21 mouse cellular contexts compared by ENCODE assay signal in genomic region chr2:149950641-149951040, GRCm38 (mm10).
DNase-seq lines count a peak whose midpoint lies in the region; TF ChIP-seq lines count a peak whose summit lies in the region.
"Had no signal": no experiment of that assay in that cellular context is flagged by ENCODE, and none has a peak within 500 bp of the region (broad histone marks: within the 10 kb centered on the region; RNA-seq: fewer than 3 reads in every experiment).

No protein-coding gene starts in this region.

- H3K4me3 ChIP-seq in testis, adult 2 months (ENCODE audit: control insufficient read depth, low read depth, low read length): peak overlapping the region; percentile 61
- H3K4me3 ChIP-seq in embryonic facial prominence, embryonic 10.5 days: no peak overlapping the region
- H3K4me3 ChIP-seq: embryonic facial prominence, embryonic 13.5 days; embryonic facial prominence, embryonic 15.5 days; erythroblast, embryonic 14.5 days; forebrain, embryonic 10.5 days; forebrain, embryonic 12.5 days had no signal

- no peaks in the 10 kb centered on the region for H3K27me3 ChIP-seq in testis, adult 2 months (ENCODE audit: control insufficient read depth, insufficient read depth, low read length)
- no peaks in the 10 kb centered on the region for H3K27me3 ChIP-seq in embryonic facial prominence, embryonic 10.5 days (replicated peaks; ENCODE audit: low read depth, poor library complexity, severe bottlenecking)
- H3K27me3 ChIP-seq: embryonic facial prominence, embryonic 13.5 days; embryonic facial prominence, embryonic 15.5 days; forebrain, embryonic 12.5 days had no signal

- peak; percentile 22 to 29 for DNase-seq in frontal cortex, adult 2 months (ENCODE audit: extremely low spot score in 1 of 2, low spot score in 1 of 2)
- no peak for DNase-seq in frontal cortex, postnatal 10 days (ENCODE audit: low spot score in 2 of 2)
- DNase-seq in left cerebral cortex, postnatal 14 days (ENCODE audit: low spot score in 2 of 2): peak; percentile 19 to 23
- no peak for DNase-seq in left cerebral cortex, adult 18-20 months (ENCODE audit: low spot score in 2 of 2)
- DNase-seq in testis, postnatal 14 days (ENCODE audit: low spot score): no peak
- peak; percentile 40 for DNase-seq in telencephalon, adult 2 months (ENCODE audit: low read depth, low spot score)
- no peak for DNase-seq in embryonic facial prominence, embryonic 10.5 days (ENCODE audit: low spot score)
- DNase-seq: adrenal gland, adult 2 months; adrenal gland, postnatal 10 days; adrenal gland, postnatal 25 days; cerebellum, adult 11-12 months; cerebellum, adult 2 months; cerebellum, adult 9-10 months; cerebellum, postnatal 10 days; cerebellum, postnatal 25 days had no signal

- no peak for TF ChIP-seq POLR2A in testis, adult 2 months (IDR thresholded peaks at IDR 0.05; ENCODE audit: control insufficient read depth, low read depth, low read length)

- H3K27ac ChIP-seq in testis, adult 2 months (ENCODE audit: control insufficient read depth, insufficient read depth, low read depth, low read length): no peak overlapping the region
- no peak overlapping the region for H3K27ac ChIP-seq in embryonic facial prominence, embryonic 10.5 days (replicated peaks)
- H3K27ac ChIP-seq: embryonic facial prominence, embryonic 13.5 days; embryonic facial prominence, embryonic 15.5 days; forebrain, embryonic 10.5 days; forebrain, embryonic 12.5 days had no signal

- no peaks in the 10 kb centered on the region for H3K4me1 ChIP-seq in testis, adult 2 months (ENCODE audit: control insufficient read depth, insufficient read depth, low read length)
- H3K4me1 ChIP-seq in embryonic facial prominence, embryonic 10.5 days: no peaks in the 10 kb centered on the region
- H3K4me1 ChIP-seq: embryonic facial prominence, embryonic 13.5 days; embryonic facial prominence, embryonic 15.5 days; forebrain, embryonic 10.5 days; forebrain, embryonic 12.5 days had no signal

- no peak for TF ChIP-seq CTCF in testis, adult 2 months (IDR thresholded peaks at IDR 0.05; ENCODE audit: control insufficient read depth, insufficient read depth, insufficient replicate concordance, low read depth, low read length)

- 92% methylated on average over 4 of the region's 4 CpGs for WGBS in embryonic facial prominence, embryonic 10.5 days

- no peaks in the 10 kb centered on the region for H3K9me3 ChIP-seq in embryonic facial prominence, embryonic 10.5 days
- H3K9me3 ChIP-seq: embryonic facial prominence, embryonic 13.5 days; embryonic facial prominence, embryonic 15.5 days; forebrain, embryonic 10.5 days; forebrain, embryonic 12.5 days had no signal

- intact Hi-C loops in left cerebral cortex, postnatal 14 days (cut with DNase I): no loop called here

- H3K36me3 ChIP-seq in testis, adult 2 months (ENCODE audit: control insufficient read depth, insufficient read depth, low read length): no peaks in the 10 kb centered on the region
- H3K36me3 ChIP-seq in embryonic facial prominence, embryonic 10.5 days (replicated peaks): no peaks in the 10 kb centered on the region
- H3K36me3 ChIP-seq: embryonic facial prominence, embryonic 13.5 days; embryonic facial prominence, embryonic 15.5 days; forebrain, embryonic 10.5 days; forebrain, embryonic 12.5 days had no signal

Comparison
In these comparisons a context has a peak if more than half of its experiments do, and no peak if none do; other contexts are left out.
1. DNase-seq: peak in frontal cortex, adult 2 months (2 of 2), left cerebral cortex, postnatal 14 days (2 of 2) and telencephalon, adult 2 months (single experiment); none in frontal cortex, postnatal 10 days (0 of 2), left cerebral cortex, adult 18-20 months (0 of 2), testis, postnatal 14 days (single experiment) and embryonic facial prominence, embryonic 10.5 days (single experiment).